Mouse (Mus musculus) kidney, embryonic 16.5 days (tissue): ENCODE measurements around the gene Htt. TPM values are rescaled to one million over a fixed set of nuclear protein-coding genes. Genes with fewer than 3 reads are reported as not detected.

Experiments
- ATAC-seq: fragments of 200-750 bp; cut with Nextera tagmentation; 2 replicates; pipeline ENCODE4 v1.8.0; 2017; ENCODE audit warnings: moderate TSS enrichment; ENCODE audit not compliant: low FRiP score, low TSS enrichment
- H3K27ac ChIP-seq: fragments of 300-500 bp; sonication (generic); 2 replicates; pipeline ENCODE4 v1.5.1; 2014; ENCODE audit warnings: low read length
- H3K27me3 ChIP-seq: fragments of 300-500 bp; sonication (generic); 2 replicates; pipeline ENCODE4 v1.6.1; 2014; ENCODE audit warnings: low read length, control low read depth, mixed read lengths; ENCODE audit not compliant: insufficient read depth
- H3K36me3 ChIP-seq: fragments of 300-500 bp; sonication (generic); 2 replicates; pipeline ENCODE4 v1.6.1; 2014; ENCODE audit warnings: low read length, control low read depth, mixed read lengths; ENCODE audit not compliant: insufficient read depth
- H3K4me1 ChIP-seq: fragments of 300-500 bp; sonication (generic); 2 replicates; pipeline ENCODE4 v1.6.1; 2014; ENCODE audit warnings: low read length, control low read depth, mixed read lengths; ENCODE audit not compliant: insufficient read depth
- H3K4me2 ChIP-seq: fragments of 300-500 bp; sonication (generic); replicated peaks from 2 replicates; pipeline ENCODE4 v1.6.1; 2014; ENCODE audit warnings: low read depth, low read length
- H3K4me3 ChIP-seq: fragments of 300-500 bp; sonication (generic); 2 replicates; pipeline ENCODE4 v1.5.1; 2014; ENCODE audit warnings: mild to moderate bottlenecking, low read length
- H3K9ac ChIP-seq: fragments of 300-500 bp; sonication (generic); replicated peaks from 2 replicates; pipeline ENCODE4 v1.6.1; 2014; ENCODE audit warnings: low read length
- H3K9me3 ChIP-seq: fragments of 300-500 bp; sonication (generic); 2 replicates; pipeline ENCODE4 v1.6.1; 2016; ENCODE audit warnings: low read length, control low read depth
- WGBS: fragments of 180-500 bp; shearing (Covaris S2); extraction: QIAGEN DNeasy Blood & Tissue Kit; methylation state at CpG from one replicate; pipeline ENCODE4 v1.1.7; 2014; 5-methylcytosine and 5-hydroxymethylcytosine counted together
- polyA plus RNA-seq: library from polyadenylated mRNA; unstranded; fragments of >200 nt; fragmentation: Nextera tagmentation; extraction: Ambion mirVana; gene quantifications from 2 replicates; pipeline ENCODE4 v1.2.1, GENCODE M21; 2015

The Htt gene
- polyA plus RNA-seq, 1 experiment from 2014 or later = 11.1 TPM

DNA sequence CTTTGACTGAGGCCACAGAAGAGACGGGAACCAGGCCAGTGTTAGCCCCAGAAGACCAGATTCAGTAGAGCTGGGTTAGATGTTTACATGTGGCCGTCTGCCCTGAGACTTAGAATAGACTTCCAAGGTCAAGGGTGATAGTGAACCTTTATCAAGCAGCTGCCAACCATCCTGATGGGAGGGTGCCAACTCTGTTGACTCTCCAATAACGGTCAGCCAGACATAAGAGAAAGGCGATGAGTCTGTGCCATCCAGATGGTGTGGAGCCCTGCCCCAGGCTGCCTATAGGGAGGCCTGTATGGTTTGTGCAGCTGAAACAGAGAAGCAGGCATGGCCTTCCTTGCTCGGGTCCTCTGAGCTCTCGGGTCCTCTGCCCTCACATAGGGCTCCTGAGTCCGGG is 163.0 kb downstream of the Htt start:
- 83% methylated on average over 7 of the region's 7 CpGs for WGBS

GRCm38 (mm10) chr5:34927648-34928047 is 166.1 kb downstream of the Htt start:
- no peak overlapping the region for H3K4me3 ChIP-seq
- no peak overlapping the region for H3K4me2 ChIP-seq
- H3K27me3 ChIP-seq = no peaks in the 10 kb centered on the region
- H3K9ac ChIP-seq = no peak overlapping the region
- no peak for ATAC-seq
- peaks cover 20% of the 10 kb centered on the region for H3K4me1 ChIP-seq
- peaks cover 6% of the 10 kb centered on the region; the same call in 1 of the 2 replicates for H3K36me3 ChIP-seq
- H3K27ac ChIP-seq = no peak overlapping the region
- 79% methylated on average over 4 of the region's 4 CpGs for WGBS
- H3K9me3 ChIP-seq = no peaks in the 10 kb centered on the region

More for the DNA sequence above, 163.0 kb downstream of the Htt start:
- Histone ChIP-seq H3K9ac (no peak overlapping the region), H3K27ac (no peak overlapping the region), H3K4me2 (no peak overlapping the region), H3K27me3 (no peaks in the 10 kb centered on the region), H3K36me3 (peaks cover 6% of the 10 kb centered on the region; the same call in 1 of the 2 replicates), H3K4me1 (no peaks in the 10 kb centered on the region), H3K4me3 (no peak overlapping the region), H3K9me3 (no peaks in the 10 kb centered on the region)
- ATAC-seq = no peak

GRCm38 (mm10) chr5:34930151-34930975 is 168.8 kb downstream of the Htt start:
- Histone ChIP-seq H3K9me3 (no peaks in the 10 kb centered on the region), H3K9ac (no peak overlapping the region), H3K27me3 (no peaks in the 10 kb centered on the region), H3K36me3 (no peaks in the 10 kb centered on the region), H3K4me1 (peaks cover 20% of the 10 kb centered on the region), H3K27ac (peak overlapping the region; percentile 5; the same call in 1 of the 2 replicates), H3K4me2 (no peak overlapping the region), H3K4me3 (no peak overlapping the region)
- WGBS = 85% methylated on average over 9 of the region's 9 CpGs
- no peak; the same call in 1 of the 2 replicates for ATAC-seq

GRCm38 (mm10) chr5:34931091-34931490 is 169.6 kb downstream of the Htt start:
- peak overlapping the region; percentile 94 for H3K27ac ChIP-seq

GRCm38 (mm10) chr5:34931516-34932457 is 170.2 kb downstream of the Htt start:
- peak; percentile 62; the same call in 1 of the 2 replicates for ATAC-seq
- no peak overlapping the region for H3K4me3 ChIP-seq
- no peaks in the 10 kb centered on the region for H3K27me3 ChIP-seq
- H3K27ac ChIP-seq = peak overlapping the region; percentile 94
- no peaks in the 10 kb centered on the region for H3K9me3 ChIP-seq
- H3K36me3 ChIP-seq = no peaks in the 10 kb centered on the region
- WGBS = 28% methylated on average over 11 of the region's 11 CpGs
- peaks cover 20% of the 10 kb centered on the region for H3K4me1 ChIP-seq
- no peak overlapping the region for H3K4me2 ChIP-seq
- peak overlapping the region; percentile 40; the same call in 1 of the 2 replicates for H3K9ac ChIP-seq

More at GRCm38 (mm10) chr5:34931091-34931490, 169.6 kb downstream of the Htt start:
- no peaks in the 10 kb centered on the region for H3K36me3 ChIP-seq
- H3K9me3 ChIP-seq = no peaks in the 10 kb centered on the region
- H3K4me2 ChIP-seq = no peak overlapping the region
- H3K9ac ChIP-seq = no peak overlapping the region
- WGBS = 29% methylated on average over 2 of the region's 2 CpGs
- H3K4me1 ChIP-seq = peaks cover 20% of the 10 kb centered on the region
- no peak overlapping the region for H3K4me3 ChIP-seq
- no peaks in the 10 kb centered on the region for H3K27me3 ChIP-seq
- peak; percentile 56 for ATAC-seq

- 32% methylated on average over 4 of the region's 4 CpGs for WGBS
- no peaks in the 10 kb centered on the region for H3K36me3 ChIP-seq
- H3K4me1 ChIP-seq = peaks cover 20% of the 10 kb centered on the region
- H3K27ac ChIP-seq = peak overlapping the region; percentile 94
- no peaks in the 10 kb centered on the region for H3K9me3 ChIP-seq
- H3K4me2 ChIP-seq = no peak overlapping the region
- no peaks in the 10 kb centered on the region for H3K27me3 ChIP-seq
- H3K4me3 ChIP-seq = no peak overlapping the region
- no peak overlapping the region for H3K9ac ChIP-seq
- peak; percentile 27; the same call in 1 of the 2 replicates for ATAC-seq
Measured at GRCm38 (mm10) chr5:34932458-34932806, 170.9 kb downstream of the Htt start.

GRCm38 (mm10) chr5:34933461-34933860 is 171.9 kb downstream of the Htt start:
- WGBS = 94% methylated on average over 1 of the region's 1 CpGs
- no peak overlapping the region for H3K4me2 ChIP-seq
- H3K9ac ChIP-seq = no peak overlapping the region

DNA sequence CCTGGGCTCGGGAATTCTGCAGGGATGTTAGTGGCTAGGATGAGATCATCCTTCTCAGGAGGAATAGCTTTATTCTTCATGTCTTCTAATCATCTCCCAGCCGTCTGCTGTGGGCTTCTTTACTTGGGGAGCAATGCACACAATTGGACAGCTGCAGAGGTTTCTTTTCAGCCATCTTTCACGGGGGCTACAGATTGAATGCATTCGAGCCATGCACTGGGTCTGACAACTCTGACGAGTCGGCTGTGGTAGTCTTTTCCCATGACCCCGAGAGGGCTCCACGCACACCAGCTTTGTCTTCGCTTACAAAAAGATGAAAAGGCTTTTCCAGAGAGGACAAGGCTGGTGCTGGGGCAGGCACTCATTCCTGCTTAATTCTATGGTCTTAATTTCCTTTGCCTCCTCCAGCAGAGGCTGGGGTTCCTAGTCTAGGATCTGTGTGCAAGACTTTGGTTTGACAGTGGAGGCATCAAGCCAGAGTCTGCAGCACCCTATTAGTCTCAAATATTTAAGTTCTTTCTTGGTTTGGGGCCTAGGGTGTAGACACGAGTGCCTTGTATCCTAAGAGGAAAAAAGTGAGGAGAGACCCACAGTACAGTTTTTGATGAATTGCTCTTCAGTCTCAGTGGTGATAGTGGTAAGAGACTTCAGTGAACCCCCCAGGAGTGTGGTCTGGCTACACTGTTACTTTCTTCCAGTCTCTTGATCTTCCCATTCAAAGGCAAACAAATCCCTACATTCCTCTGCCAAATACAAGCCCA is 180.3 kb downstream of the Htt start:
- Histone ChIP-seq H3K9me3 (no peaks in the 10 kb centered on the region), H3K4me2 (no peak overlapping the region), H3K36me3 (no peaks in the 10 kb centered on the region), H3K27ac (no peak overlapping the region), H3K4me3 (no peak overlapping the region), H3K4me1 (no peaks in the 10 kb centered on the region), H3K27me3 (no peaks in the 10 kb centered on the region), H3K9ac (no peak overlapping the region)
- WGBS = 63% methylated on average over 10 of the region's 10 CpGs
- ATAC-seq = no peak

More at GRCm38 (mm10) chr5:34933461-34933860, 171.9 kb downstream of the Htt start:
- Histone ChIP-seq H3K27ac (no peak overlapping the region), H3K36me3 (no peaks in the 10 kb centered on the region), H3K27me3 (no peaks in the 10 kb centered on the region), H3K4me3 (no peak overlapping the region), H3K9me3 (no peaks in the 10 kb centered on the region), H3K4me1 (peaks cover 20% of the 10 kb centered on the region)
- ATAC-seq = no peak

- no peaks in the 10 kb centered on the region for H3K27me3 ChIP-seq
- H3K9me3 ChIP-seq = no peaks in the 10 kb centered on the region
- no peaks in the 10 kb centered on the region for H3K36me3 ChIP-seq
- no peak overlapping the region for H3K9ac ChIP-seq
- H3K4me1 ChIP-seq = 0 out of 2 replicates have a peak, but pooled peaks cover 1% of the 10 kb centered on the region
- H3K4me2 ChIP-seq = no peak overlapping the region
- 77% methylated on average over 3 of the region's 3 CpGs for whole genome bisulfite sequencing
- no peak for ATAC-seq
- H3K4me3 ChIP-seq = no peak overlapping the region
- H3K27ac ChIP-seq = no peak overlapping the region
Measured at GRCm38 (mm10) chr5:34943428-34943827, 181.9 kb downstream of the Htt start.
